In genomic region chr2:154790656-154791483, GRCm38 (mm10) we compare ENCODE assay signal across 8 mouse cellular contexts. TPM values are rescaled to one million over a fixed set of nuclear protein-coding genes. Genes with fewer than 3 reads are reported as not detected.
A peak's percentile ranks its signal among the peaks of the same experiment; 100 is the strongest.
DNase-seq lines count a peak whose midpoint lies in the region; ATAC-seq lines count a peak whose summit lies in the region.

Gene Raly (plus strand): TSS chr2:154791096.
Gene a (plus strand): TSS chr2:154791402.

- peak within 1 kb of the TSS; percentile 96 for H3K9ac ChIP-seq in kidney, embryonic 15.5 days

- H3K36me3 ChIP-seq in heart, embryonic 10.5 days: no peaks in the 10 kb centered on the region
- no peaks in the 10 kb centered on the region for H3K36me3 ChIP-seq in kidney, embryonic 15.5 days

- peak; percentile 86 for ATAC-seq in erythroblast, adult 5-6 weeks (replicated peaks; ENCODE audit: low FRiP score, poor library complexity, severe bottlenecking)
- ATAC-seq in kidney, embryonic 15.5 days (replicated peaks; ENCODE audit: low FRiP score): peak; percentile 97
- ATAC-seq in monocyte, adult 5-6 weeks (replicated peaks; ENCODE audit: insufficient number of reproducible peaks, low FRiP score, low TSS enrichment, poor library complexity, severe bottlenecking): peak; percentile 93

- no peaks in the 10 kb centered on the region for H3K9me3 ChIP-seq in heart, embryonic 10.5 days
- H3K9me3 ChIP-seq in kidney, embryonic 15.5 days (replicated peaks): no peaks in the 10 kb centered on the region

- no peaks in the 10 kb centered on the region for H3K27me3 ChIP-seq in heart, embryonic 10.5 days (ENCODE audit: insufficient read depth, poor library complexity, severe bottlenecking)
- peaks cover 3% of the 10 kb centered on the region; the same call in 1 of the 2 replicates for H3K27me3 ChIP-seq in kidney, embryonic 15.5 days

- peak within 1 kb of the TSS; percentile 89 for H3K4me3 ChIP-seq in heart, embryonic 10.5 days
- peak within 1 kb of the TSS; percentile 96 for H3K4me3 ChIP-seq in kidney, embryonic 15.5 days (replicated peaks)

- H3K27ac ChIP-seq in heart, embryonic 10.5 days: peak within 1 kb of the TSS; percentile 98
- peak within 1 kb of the TSS; percentile 99 for H3K27ac ChIP-seq in kidney, embryonic 15.5 days

- H3K4me1 ChIP-seq in heart, embryonic 10.5 days: peaks cover 60% of the 10 kb centered on the region
- peaks cover 36% of the 10 kb centered on the region for H3K4me1 ChIP-seq in kidney, embryonic 15.5 days

- peak; percentile 98 for DNase-seq in B cell, adult 2 months
- DNase-seq in brain, adult 2 months (ENCODE audit: low read depth, low spot score): peak; percentile 99
- peak; percentile 100 for DNase-seq in heart, embryonic 10.5 days (ENCODE audit: low spot score)
- peak; percentile 100 for DNase-seq in liver
- DNase-seq in spleen, postnatal 4 days (ENCODE audit: low spot score in 2 of 2): peak; percentile 98

- WGBS in heart, embryonic 10.5 days: under 1% methylated on average over 89 of the region's 89 CpGs
- under 1% methylated on average over 83 of the region's 89 CpGs for WGBS in kidney, embryonic 15.5 days

- peak within 1 kb of the TSS; percentile 62 for H3K4me2 ChIP-seq in kidney, embryonic 15.5 days

RNA-seq across cellular contexts. Expression of gene Raly, which starts in this region (rescaled TPM):
- total RNA-seq in erythroblast, adult 5-6 weeks (2015; ENCODE audit: low replicate concordance): 31.1 and 38.2 TPM in 2 replicates
- 51.7 and 77.5 TPM in 2 replicates for total RNA-seq in erythroblast, adult 5-6 weeks (2017; ENCODE audit: low replicate concordance)
- 36.3 and 48.9 TPM in 2 replicates for polyA plus RNA-seq in heart, embryonic 10.5 days (2016; fragmentation: Nextera tagmentation; extraction: Ambion mirVana)
- polyA plus RNA-seq in kidney, embryonic 15.5 days (2015; fragmentation: Nextera tagmentation; extraction: Ambion mirVana): 47.3 and 54.3 TPM in 2 replicates
- 165 to 198 TPM (median 196 TPM) in 3 replicates for total RNA-seq in monocyte, adult 5-6 weeks (2017)

RNA-seq across cellular contexts. Expression of gene a, which starts in this region (rescaled TPM):
- total RNA-seq in erythroblast, adult 5-6 weeks (2015; ENCODE audit: low replicate concordance): not detected in 2 replicates
- total RNA-seq in erythroblast, adult 5-6 weeks (2017; ENCODE audit: low replicate concordance): not detected in 2 replicates
- polyA plus RNA-seq in heart, embryonic 10.5 days (2016; fragmentation: Nextera tagmentation; extraction: Ambion mirVana): 0.78 and 2.5 TPM in 2 replicates
- 0.66 and 0.91 TPM in 2 replicates for polyA plus RNA-seq in kidney, embryonic 15.5 days (2015; fragmentation: Nextera tagmentation; extraction: Ambion mirVana)
- total RNA-seq in monocyte, adult 5-6 weeks (2017): not detected in 3 replicates

Comparison
In these comparisons a context has a peak if more than half of its experiments do, and no peak if none do; other contexts are left out.
1. Peak in every context shown above with its lines: DNase-seq, ATAC-seq, H3K4me3 ChIP-seq and H3K27ac ChIP-seq.